Mouse (Mus musculus): ENCODE measurements around the gene 4930590J08Rik.

GRCm38 (mm10) chr6:91996072-91996471 lies 93.5 kb downstream of the 4930590J08Rik start:
- TF ChIP-seq CTCF (conservative IDR thresholded peaks at IDR 0.05; ENCODE audit: insufficient read depth, insufficient read length, low read depth, low read length) (no peak), POLR2A (IDR thresholded peaks at IDR 0.05; ENCODE audit: low read depth, low read length) (no peak)

All from kidney, adult 2 months (tissue).